Mouse (Mus musculus) cortical plate, adult 2 months (tissue): ENCODE results near the gene Cntrl. TPM values are rescaled to one million over a fixed set of nuclear protein-coding genes. Genes with fewer than 3 reads are reported as not detected.

Source experiments
- H3K27ac ChIP-seq: fragments of 200-500 bp; 2 replicates; pipeline ENCODE4 v1.5.1; 2012; ENCODE audit warnings: low read length, control low read depth, inconsistent platforms; ENCODE audit not compliant: insufficient read depth
- H3K4me1 ChIP-seq: fragments of 200-500 bp; 2 replicates; pipeline ENCODE4 v1.6.1; 2011; ENCODE audit warnings: low read length; ENCODE audit not compliant: control insufficient read depth, insufficient read depth
- H3K4me3 ChIP-seq: fragments of 200-500 bp; 2 replicates; pipeline ENCODE4 v1.5.1; 2011; ENCODE audit warnings: mild to moderate bottlenecking, low read length, control low read depth; ENCODE audit not compliant: insufficient read depth
- CTCF ChIP-seq: fragments of 200-500 bp; IDR thresholded peaks from 2 replicates; pipeline ENCODE4 v1.5.1; 2011; ENCODE audit warnings: mild to moderate bottlenecking, control low read depth, low read length; ENCODE audit not compliant: insufficient read depth; ENCODE audit errors: extremely low read depth
- POLR2A ChIP-seq: fragments of 200-500 bp; IDR thresholded peaks from 2 replicates; pipeline ENCODE4 v1.6.1; 2011; ENCODE audit warnings: mild to moderate bottlenecking, low read length, control low read depth; ENCODE audit not compliant: insufficient read depth; ENCODE audit errors: extremely low read depth
- polyA plus RNA-seq: library from polyadenylated mRNA; depleted of rRNA; stranded (reverse); fragments of >200 nt; gene quantifications from 2 replicates; pipeline ENCODE4 v1.2.3, GENCODE M21; 2012; rRNA removed

Gene Cntrl
- polyA plus RNA-seq = 14.9 and 15.6 TPM in 2 replicates

DNA sequence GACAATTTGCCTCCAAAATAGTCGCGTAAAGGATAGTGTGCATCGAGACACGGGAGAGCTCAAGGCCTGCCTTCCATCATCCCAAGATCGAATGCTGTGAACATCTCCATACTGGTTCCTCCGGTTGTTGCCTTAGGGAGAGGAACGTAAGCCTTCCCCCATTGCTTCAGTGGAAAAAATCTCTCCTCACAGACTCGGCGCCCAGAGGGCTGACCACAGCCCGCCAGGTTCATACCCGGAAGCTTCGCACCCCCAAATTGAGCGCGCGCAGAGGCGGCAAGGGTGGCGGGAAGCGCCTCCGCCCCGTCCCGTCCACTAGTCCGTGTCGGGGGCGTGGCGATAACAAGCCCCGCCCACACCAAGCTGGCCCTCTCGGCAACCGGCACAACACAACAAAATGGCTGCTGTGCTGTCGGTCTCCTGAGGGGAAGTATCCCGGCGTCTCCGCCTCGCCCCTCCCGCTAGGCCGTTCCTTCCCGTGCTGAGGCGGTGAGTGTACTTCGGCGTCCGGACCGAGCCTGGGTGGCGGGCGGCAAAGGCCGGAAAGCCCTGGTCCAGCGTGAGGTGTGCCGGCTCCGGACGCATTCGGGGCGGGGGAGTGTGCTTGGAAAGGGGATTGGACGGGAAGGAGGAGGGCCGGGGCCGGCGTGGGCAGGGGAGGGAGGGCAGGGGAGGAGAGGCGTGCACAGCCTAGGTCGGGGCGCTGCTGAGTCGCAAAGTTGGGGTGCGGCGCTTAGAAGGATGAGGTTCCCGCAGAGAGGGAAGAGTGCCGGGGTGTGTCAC lies at the start of gene Cntrl:
Gene Cntrl, plus strand, starts transcription at position 352 of the 783 bp plus-strand sequence.
- Histone ChIP-seq H3K4me1 (no peaks in the 10 kb centered on the region), H3K27ac (peak within 1 kb of the TSS; percentile 94), H3K4me3 (peak within 1 kb of the TSS; percentile 86)
- TF ChIP-seq POLR2A (peak; percentile 61; the same call in 1 of the 2 replicates), CTCF (no peak)

DNA sequence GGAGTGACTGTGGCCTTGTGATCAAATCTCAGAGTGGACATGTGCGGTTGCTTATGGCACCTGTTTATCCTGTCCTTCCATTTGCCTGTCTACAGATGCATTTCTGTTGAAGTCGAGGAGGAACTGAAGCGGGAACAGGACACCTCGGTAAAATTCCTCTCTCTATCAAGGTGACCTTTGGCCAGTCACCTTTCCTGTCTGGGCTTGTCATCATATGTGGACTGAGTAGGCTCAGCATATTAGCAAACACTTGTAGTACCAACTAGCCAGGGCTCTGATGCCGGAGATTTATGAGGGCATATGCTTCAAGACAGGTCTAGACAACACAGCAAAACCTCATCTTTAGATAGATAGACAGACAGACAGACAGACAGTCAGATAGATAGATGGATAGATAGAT lies 49.0 kb upstream of the Cntrl start:
- TF ChIP-seq CTCF (no peak), POLR2A (no peak)
- no peak overlapping the region for H3K4me3 ChIP-seq
- no peaks in the 10 kb centered on the region for H3K4me1 ChIP-seq
- no peak overlapping the region for H3K27ac ChIP-seq

- Histone ChIP-seq H3K4me3 (no peak overlapping the region), H3K27ac (no peak overlapping the region), H3K4me1 (no peaks in the 10 kb centered on the region)
- TF ChIP-seq POLR2A (no peak), CTCF (no peak)
These were observed 48.4 kb upstream of the Cntrl start for GRCm38 (mm10) chr2:35060897-35061296.

DNA sequence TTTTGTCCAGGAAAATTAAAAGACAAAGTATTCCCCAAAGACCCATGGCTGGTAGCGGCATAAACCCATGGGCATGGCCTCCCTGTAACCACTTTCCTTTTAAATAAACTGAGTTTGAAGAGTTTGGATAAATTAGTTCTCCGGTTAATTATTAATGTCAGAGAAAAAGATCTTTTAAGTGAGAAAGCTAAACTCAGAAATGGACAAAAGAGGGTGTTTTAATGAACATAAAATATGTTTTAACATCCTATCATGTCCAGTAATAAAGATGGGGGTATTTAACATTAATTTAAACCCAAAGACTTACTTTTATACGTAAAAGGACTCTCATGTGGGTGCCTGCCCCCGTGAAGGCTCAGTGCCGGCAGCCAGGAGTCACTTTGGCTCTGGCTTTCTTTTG lies 48.0 kb upstream of the Cntrl start, which contains the start of gene Hc:
Gene Hc, minus strand, starts transcription at position 101 of the 400 bp plus-strand sequence.
- TF ChIP-seq CTCF (no peak), POLR2A (no peak)
- H3K4me3 ChIP-seq = no peak within 1 kb of the TSS
- no peak within 1 kb of the TSS for H3K27ac ChIP-seq
- H3K4me1 ChIP-seq = no peaks in the 10 kb centered on the region

GRCm38 (mm10) chr2:35063333-35064030 lies 45.8 kb upstream of the Cntrl start:
- H3K4me3 ChIP-seq = no peak overlapping the region
- H3K4me1 ChIP-seq = no peaks in the 10 kb centered on the region
- no peak overlapping the region for H3K27ac ChIP-seq
- TF ChIP-seq CTCF = no peak
- no peak for TF ChIP-seq POLR2A

DNA sequence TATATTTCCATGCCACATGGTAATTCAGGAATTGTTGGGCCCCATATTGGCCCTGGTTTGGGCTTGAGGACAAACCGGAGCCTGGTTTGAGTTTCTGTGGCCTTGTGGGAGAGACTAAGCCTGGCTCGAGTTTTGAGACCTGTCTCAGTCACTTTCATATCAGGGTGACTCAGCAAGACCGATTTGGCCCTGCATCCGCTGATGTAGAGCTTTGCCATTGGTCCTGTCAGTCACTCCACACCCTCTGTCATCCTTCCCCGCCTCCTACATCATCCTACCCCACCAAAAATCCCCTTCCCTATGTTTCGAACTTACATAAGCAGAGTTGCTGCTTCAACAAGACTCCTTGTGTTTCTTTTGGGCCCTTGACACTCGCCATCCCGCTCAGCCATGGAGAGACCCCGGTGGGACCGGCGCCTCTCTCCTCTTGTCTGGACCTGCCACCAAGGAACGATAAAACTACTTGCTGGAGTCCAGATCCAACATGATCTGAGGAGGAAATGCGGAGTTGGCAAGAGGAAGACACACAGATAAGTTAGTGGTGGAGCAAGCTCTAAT lies 42.7 kb upstream of the Cntrl start:
- H3K27ac ChIP-seq = no peak overlapping the region
- H3K4me1 ChIP-seq = no peaks in the 10 kb centered on the region

DNA sequence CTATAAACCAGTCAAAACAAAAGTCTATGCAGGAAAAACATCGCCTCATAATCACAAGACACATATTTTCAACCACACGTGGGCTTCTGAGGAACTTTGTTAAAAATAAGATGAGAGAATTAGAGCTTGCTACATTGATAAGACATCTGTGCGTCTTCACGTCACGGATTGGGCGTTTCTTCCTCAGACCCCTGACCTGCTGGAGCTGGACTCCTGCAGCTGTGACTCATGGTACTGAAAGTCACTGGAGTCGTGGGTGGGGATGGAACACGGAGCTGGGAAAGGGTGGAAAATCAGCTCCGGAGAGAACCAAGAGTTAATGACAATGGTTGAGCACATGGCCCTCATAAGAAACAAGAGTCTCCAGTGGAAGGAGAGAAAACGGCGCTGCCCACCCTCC lies 42.2 kb upstream of the Cntrl start:
- Histone ChIP-seq H3K27ac (no peak overlapping the region), H3K4me3 (no peak overlapping the region), H3K4me1 (no peaks in the 10 kb centered on the region)
- TF ChIP-seq POLR2A (no peak), CTCF (no peak)

More for the DNA sequence above, 42.7 kb upstream of the Cntrl start:
- no peak overlapping the region for H3K4me3 ChIP-seq
- no peak for TF ChIP-seq CTCF
- no peak for TF ChIP-seq POLR2A

DNA sequence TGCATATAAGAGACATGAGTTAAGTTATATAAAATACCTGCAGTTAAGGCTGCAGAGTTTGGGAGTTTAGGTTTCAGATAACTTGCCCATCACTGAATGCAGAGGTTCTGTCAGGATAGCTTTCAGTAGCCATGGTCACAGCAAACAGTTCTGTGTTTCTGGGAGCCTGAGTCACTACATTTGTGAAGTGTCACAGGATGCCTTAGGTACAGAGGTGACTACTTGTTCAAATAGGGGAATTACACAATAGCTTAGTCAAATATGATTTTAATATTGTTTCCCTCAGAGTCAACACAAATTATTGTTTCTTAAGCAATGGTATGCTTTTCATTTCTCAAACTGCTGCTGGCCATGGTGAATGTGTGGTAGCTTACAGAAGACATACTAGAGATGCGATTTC lies 40.2 kb upstream of the Cntrl start:
- Histone ChIP-seq H3K4me3 (no peak overlapping the region), H3K27ac (no peak overlapping the region), H3K4me1 (no peaks in the 10 kb centered on the region)
- TF ChIP-seq POLR2A (no peak), CTCF (no peak)

DNA sequence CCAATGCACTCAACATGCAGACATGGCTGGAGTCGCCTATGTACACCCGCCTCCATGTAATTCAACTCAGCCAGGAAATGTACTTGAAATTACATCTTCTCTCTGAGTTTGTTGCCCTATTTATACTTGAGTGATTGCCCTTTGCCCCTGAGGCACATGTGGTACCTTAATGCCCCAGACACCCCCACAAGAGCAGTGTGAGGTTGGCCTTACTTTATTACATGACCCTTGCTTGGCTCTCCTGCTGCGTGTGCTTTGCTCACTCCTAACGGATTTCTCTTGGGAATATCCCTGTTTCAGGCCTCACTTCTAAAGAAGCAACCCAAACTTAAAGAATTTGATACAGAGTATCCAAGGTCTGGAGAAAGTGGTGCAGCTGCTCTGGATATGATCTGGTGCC lies 39.0 kb upstream of the Cntrl start:
- TF ChIP-seq CTCF = no peak
- no peak for TF ChIP-seq POLR2A
- Histone ChIP-seq H3K4me1 (no peaks in the 10 kb centered on the region), H3K27ac (no peak overlapping the region), H3K4me3 (no peak overlapping the region)
